Mouse (Mus musculus): Measurements from ENCODE around the gene Ankrd27.

Ankrd27 gene

GRCm38 (mm10) chr7:35584068-35584785, 1.8 kb upstream of the Ankrd27 start:
- peak; percentile 16 for DNase-seq (ENCODE audit: low read depth)

- peak; percentile 64 for DNase-seq (ENCODE audit: low read depth)
These were observed 1.3 kb upstream of the Ankrd27 start for GRCm38 (mm10) chr7:35584786-35585190.

GRCm38 (mm10) chr7:35585191-35586054, 621 bp upstream of the Ankrd27 start, which contains the start of gene Rgs9bp:
Gene Rgs9bp, minus strand, starts transcription at chr7:35585582.
- DNase-seq (ENCODE audit: low read depth): no peak

DNA sequence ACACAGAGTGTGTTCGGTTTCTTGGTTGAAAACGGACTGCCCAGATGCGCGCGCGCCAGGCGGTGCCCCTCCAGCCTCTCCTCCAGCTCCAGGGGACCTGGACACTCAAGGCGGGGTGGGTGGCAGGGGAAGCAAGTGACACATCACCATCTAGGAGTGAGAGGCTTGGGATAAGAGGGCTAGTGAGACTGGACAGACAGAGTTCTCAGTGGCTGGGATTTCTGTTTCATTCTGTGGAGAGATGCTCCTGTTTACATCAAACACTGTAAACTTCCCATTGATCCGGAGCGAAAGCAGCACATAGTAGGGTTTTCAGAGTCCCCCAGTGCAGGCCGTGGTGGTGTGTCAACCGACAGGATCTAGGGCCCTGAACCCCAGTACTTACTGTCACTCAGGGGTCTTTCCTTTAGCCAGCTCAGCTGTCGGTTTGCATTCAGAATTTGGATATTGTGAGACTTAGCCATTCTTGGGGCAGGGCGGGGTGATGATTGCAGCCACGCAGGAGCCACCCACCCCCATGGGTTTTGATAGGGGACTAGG, 932 bp downstream of the Ankrd27 start:
- no peak for DNase-seq (ENCODE audit: low read depth)

DNA sequence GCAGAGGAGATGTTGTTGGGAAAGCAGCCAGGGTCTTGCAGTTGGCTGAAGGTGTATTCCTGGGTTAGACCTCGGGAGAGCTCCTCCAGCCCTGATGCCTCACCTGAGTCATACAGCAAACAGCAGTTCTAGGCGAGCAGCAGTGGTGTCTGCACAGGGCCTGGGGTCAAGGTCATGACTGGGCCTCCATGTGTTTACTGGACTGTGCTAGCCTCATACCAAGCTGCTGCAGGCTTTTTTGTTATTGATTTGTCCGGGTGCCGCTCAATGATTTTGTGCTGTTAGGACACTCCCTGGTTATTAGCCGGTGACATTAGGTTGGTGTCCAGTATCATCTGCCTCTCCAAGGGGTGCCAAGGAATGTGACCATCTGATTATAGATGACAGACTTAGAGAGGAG, 1.7 kb downstream of the Ankrd27 start:
- no peak for DNase-seq (ENCODE audit: low read depth)

GRCm38 (mm10) chr7:35588680-35589428, 2.8 kb downstream of the Ankrd27 start:
- DNase-seq (ENCODE audit: low read depth): peak; percentile 52

DNA sequence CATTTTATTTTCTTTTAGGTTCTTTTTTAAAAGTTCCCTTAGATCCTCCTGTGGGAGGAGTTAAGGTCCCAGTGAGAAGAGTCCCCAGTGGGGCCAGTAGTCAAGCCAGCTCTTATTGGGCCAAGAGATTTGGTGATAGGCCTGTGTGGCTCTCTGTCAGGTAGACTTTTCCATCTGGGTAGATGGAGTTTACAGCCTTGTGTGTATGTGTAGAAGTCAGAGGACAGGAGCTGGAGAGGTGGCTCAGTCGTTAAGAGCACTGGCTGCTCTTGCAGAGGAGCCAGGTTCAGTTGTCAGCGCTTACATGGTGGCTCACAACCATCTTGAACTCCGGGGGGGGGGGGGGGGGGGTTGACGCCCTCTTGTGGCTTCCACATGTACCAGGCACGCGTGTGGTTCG, 3.4 kb downstream of the Ankrd27 start:
- DNase-seq (ENCODE audit: low read depth): peak; percentile 29

GRCm38 (mm10) chr7:35590731-35591191, 4.7 kb downstream of the Ankrd27 start:
- DNase-seq (ENCODE audit: low read depth): no peak

DNA sequence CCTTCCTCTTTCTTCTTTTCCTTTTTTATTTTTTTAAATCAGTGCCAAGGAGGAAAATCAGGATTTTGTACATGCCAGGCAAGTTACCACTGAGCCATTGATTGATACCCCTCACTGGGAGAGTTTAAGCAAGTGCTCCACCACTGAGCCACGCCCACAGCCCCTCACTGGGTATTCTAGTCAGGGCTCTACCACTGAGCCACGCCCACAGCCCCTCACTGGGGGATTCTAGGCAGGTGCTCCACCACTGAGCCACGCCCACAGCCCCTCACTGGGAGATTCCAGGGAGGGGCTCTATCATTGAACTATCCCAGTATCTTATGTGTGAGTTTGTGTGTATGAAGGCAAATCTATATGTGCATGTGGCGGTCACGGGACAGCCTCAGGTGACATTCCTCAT, 8.3 kb downstream of the Ankrd27 start:
- no peak for DNase-seq (ENCODE audit: low read depth)

- DNase-seq (ENCODE audit: low read depth): no peak
These were observed 13.4 kb downstream of the Ankrd27 start for GRCm38 (mm10) chr7:35599492-35599891.

GRCm38 (mm10) chr7:35600031-35600430, 14.0 kb downstream of the Ankrd27 start:
- DNase-seq (ENCODE audit: low read depth): no peak

DNA sequence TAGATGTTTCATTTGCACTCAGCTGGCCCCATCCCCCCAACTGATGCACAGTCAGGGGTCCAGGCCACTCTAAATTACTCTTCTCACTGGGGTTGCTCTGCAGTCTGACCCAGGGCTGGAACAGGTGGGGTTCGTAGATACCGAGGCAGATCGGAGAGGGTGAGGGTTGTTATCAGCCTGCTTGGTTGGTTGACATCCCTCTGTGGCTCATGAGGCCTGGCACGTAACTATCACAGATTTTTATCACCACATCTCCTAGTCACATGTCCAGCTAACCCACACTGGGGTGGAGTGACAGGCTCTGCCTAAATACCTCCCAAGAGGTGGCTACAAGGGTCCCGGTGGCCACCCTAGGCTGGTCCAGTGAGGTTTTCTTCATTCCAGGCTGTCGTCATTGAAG, 15.1 kb downstream of the Ankrd27 start:
- DNase-seq (ENCODE audit: low read depth): no peak

DNA sequence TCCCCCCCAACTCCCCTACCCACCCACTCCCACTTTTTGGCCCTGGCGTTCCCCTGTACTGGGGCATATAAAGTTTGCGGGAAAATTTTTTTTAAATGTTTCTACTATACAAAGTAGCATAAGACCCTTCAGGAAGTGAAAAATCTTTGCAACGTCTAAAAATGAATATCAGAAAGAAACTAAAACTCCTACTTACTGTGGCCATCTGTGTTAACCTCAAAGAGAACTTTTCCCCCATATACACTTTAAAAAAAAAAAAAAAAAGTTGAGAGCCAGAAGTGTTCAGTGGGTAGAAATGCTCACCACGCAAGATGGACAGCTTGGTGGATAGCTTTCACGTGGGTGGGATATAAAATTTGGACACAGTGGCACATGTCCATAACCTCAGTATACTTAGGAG, 16.7 kb downstream of the Ankrd27 start:
- DNase-seq (ENCODE audit: low read depth): no peak

DNA sequence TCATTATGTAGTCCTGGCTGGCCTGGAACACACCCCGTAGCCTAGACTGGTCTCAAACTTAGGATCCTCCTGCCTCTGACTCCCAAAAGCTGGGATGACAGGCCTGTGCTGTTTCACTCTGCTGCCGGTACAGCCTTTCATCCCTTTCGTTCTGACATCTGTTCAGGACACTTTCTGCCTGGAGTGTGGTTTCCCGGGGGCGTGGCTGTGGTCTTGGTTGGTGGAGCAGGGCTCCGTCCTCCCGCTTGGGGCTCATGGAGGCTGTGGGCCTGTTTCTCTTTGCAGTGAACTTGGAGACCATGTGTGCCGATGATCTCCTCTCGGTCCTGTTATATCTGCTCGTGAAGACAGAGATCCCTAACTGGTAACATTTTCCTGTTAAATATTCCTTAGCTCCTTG, 20.8 kb downstream of the Ankrd27 start:
- no peak for DNase-seq (ENCODE audit: low read depth)

DNA sequence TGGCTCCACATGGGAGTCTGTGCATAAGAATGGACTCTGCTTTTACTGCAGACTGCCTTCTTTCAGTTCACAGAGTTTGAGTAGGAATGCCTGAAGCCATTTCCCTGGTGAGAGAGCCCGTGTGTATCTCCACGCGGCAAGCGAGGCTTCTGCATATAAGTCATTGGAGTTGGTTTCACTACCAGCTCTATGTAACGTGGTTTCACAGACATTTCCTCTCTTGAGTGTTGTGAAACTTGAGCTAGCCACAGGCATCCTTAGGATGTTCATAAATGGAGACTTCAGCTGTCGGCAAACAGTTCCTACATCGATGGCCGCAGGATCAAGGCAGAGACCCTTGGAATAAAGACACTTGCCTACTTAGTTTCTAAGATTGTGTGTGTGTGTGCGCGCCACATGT, 23.2 kb downstream of the Ankrd27 start:
- no peak for DNase-seq (ENCODE audit: low read depth)

DNA sequence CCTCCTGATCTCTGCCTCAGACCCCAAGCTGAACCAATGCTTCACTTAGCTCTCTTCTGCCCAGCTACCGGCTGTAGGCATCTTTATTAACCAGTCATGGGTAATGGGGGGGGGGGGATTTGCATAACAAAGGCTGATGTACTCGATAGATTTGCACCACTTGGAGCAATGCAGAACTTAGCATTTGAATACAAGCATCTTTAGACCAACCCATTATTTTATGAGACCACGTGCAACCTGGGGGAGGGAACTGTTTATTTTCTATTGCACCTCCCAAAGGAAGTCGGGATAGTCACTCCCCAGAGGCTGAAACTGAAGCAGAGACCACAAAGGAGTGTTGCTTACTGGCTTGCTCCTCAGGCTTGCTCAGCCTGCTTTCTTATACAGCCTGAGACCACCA, 31.5 kb downstream of the Ankrd27 start:
- DNase-seq (ENCODE audit: low read depth): no peak

- DNase-seq (ENCODE audit: low read depth): no peak
These were observed 36.6 kb downstream of the Ankrd27 start for GRCm38 (mm10) chr7:35622626-35623025.

DNA sequence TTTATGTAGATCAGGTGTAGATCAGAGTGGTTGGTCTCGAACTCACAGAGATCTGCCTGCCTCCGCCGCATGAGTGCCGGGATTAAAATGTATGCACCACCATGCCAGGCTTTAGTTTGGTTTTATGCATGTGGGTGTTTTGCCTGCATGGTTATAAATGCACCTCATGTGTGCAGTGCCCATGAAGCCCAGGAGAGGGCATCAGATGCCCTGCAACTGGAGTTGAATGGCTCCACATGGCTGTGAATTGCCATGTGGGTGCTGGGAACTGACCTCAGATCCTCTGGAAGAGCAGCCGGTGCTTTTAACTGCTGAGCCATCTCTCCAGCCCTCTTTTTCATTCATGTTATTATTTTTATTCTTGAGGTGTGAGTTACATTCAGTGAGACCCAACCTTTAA, 40.0 kb downstream of the Ankrd27 start:
- no peak for DNase-seq (ENCODE audit: low read depth)

DNA sequence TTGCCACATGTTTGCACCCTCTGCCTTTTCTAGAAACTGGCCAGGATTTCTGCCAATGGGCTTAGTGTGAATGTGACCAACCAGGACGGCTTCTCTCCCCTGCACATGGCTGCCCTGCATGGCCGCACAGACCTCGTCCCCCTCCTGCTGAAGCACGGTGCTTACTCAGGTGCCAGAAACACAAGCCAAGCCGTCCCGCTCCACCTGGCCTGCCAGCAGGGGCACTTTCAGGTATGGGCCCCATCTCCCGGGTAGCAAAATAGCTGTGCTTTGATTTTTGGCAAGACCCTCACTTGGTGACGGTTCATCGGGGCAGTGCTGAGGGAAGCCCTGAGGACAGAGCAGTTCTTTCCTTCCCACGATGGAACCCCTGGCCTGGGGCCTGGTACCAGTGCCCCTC, 41.3 kb downstream of the Ankrd27 start:
- no peak for DNase-seq (ENCODE audit: low read depth)

DNA sequence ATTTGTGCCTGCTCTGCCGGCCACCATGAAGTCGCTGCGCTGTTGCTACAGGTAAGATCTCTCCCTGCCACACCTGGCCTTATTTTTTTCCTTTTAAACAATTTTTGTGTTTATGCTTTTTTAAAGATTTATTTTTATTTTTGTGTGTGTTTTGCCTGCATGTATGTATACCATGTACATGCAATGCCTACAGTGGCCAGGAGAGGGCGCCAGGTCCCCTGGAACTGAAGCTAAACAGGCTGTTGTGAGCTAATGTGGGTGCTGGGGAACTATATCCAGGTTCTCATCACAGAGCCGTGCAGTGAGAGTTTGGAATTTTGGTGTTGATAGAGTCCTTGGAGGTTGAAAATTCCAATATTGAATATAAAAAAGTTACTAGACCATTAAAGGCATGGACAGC, 42.5 kb downstream of the Ankrd27 start:
- DNase-seq (ENCODE audit: low read depth): peak; percentile 71

- peak; percentile 53 for DNase-seq (ENCODE audit: low read depth)
These were observed 50.2 kb downstream of the Ankrd27 start for GRCm38 (mm10) chr7:35636229-35636628.

DNA sequence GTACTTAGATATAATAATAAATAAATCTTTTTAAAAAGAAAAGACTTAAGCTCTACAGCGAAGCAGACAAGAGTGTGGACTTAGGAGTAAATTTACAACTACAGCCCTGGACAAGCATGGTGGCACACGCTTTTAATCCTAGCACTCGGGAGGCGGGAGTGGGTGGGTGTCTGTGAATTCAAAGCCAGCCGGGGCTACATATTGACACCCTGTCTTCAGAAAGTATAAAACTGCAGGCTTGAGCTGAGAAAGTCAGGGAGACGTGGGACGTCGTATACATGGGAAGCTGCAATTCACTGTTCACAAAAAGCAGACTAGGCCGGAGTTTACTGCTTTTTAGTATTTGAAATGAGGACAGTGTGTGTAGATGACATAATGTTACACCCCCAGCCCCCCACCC, 50.8 kb downstream of the Ankrd27 start:
- DNase-seq (ENCODE audit: low read depth): no peak

Measured in induced T-regulatory cell, adult 2 months (primary cell).